Mouse (Mus musculus): ENCODE results near the gene Itk. TPM values are rescaled to one million over a fixed set of nuclear protein-coding genes. Genes with fewer than 3 reads are reported as not detected.
A peak's percentile ranks its signal among the peaks of the same experiment; 100 is the strongest.

The Itk gene
- polyA plus RNA-seq, 1 experiment = 94.9 TPM

GRCm38 (mm10) chr11:46299901-46300300 is 89.4 kb downstream of the Itk start:
- H3K27ac ChIP-seq (ENCODE audit: insufficient read depth, low read depth, low read length) = no peak overlapping the region
- TF ChIP-seq POLR2A (IDR thresholded peaks at IDR 0.05; ENCODE audit: insufficient read depth, low read depth, low read length) = no peak
- WGBS = 21% methylated on average over 6 of the region's 6 CpGs
- H3K4me3 ChIP-seq (ENCODE audit: insufficient read depth, low read depth, low read length) = no peak overlapping the region
- peaks cover 21% of the 10 kb centered on the region for H3K4me1 ChIP-seq (ENCODE audit: control insufficient read depth, insufficient read depth, low read length)

GRCm38 (mm10) chr11:46298889-46299785 is 90.2 kb downstream of the Itk start:
- no peak overlapping the region for H3K4me3 ChIP-seq (ENCODE audit: insufficient read depth, low read depth, low read length)
- peaks cover 21% of the 10 kb centered on the region for H3K4me1 ChIP-seq (ENCODE audit: control insufficient read depth, insufficient read depth, low read length)
- WGBS = 53% methylated on average over 13 of the region's 13 CpGs
- H3K27ac ChIP-seq (ENCODE audit: insufficient read depth, low read depth, low read length) = no peak overlapping the region
- TF ChIP-seq POLR2A (IDR thresholded peaks at IDR 0.05; ENCODE audit: insufficient read depth, low read depth, low read length) (no peak), CTCF (IDR thresholded peaks at IDR 0.05; ENCODE audit: insufficient read depth, low read depth, low read length) (no peak)

- TF ChIP-seq POLR2A (IDR thresholded peaks at IDR 0.05; ENCODE audit: insufficient read depth, low read depth, low read length) = no peak
- TF ChIP-seq CTCF (IDR thresholded peaks at IDR 0.05; ENCODE audit: insufficient read depth, low read depth, low read length) = no peak
These were observed 94.9 kb downstream of the Itk start for GRCm38 (mm10) chr11:46294390-46294789.

GRCm38 (mm10) chr11:46293491-46293890 is 95.8 kb downstream of the Itk start:
- no peak overlapping the region for H3K4me3 ChIP-seq (ENCODE audit: insufficient read depth, low read depth, low read length)
- peaks cover 7% of the 10 kb centered on the region for H3K4me1 ChIP-seq (ENCODE audit: control insufficient read depth, insufficient read depth, low read length)
- TF ChIP-seq CTCF (IDR thresholded peaks at IDR 0.05; ENCODE audit: insufficient read depth, low read depth, low read length) (no peak), POLR2A (IDR thresholded peaks at IDR 0.05; ENCODE audit: insufficient read depth, low read depth, low read length) (no peak)
- WGBS = 90% methylated on average over 5 of the region's 5 CpGs
- H3K27ac ChIP-seq (ENCODE audit: insufficient read depth, low read depth, low read length) = no peak overlapping the region

More at GRCm38 (mm10) chr11:46294390-46294789, 94.9 kb downstream of the Itk start:
- 76% methylated on average over 11 of the region's 11 CpGs for WGBS
- Histone ChIP-seq H3K27ac (ENCODE audit: insufficient read depth, low read depth, low read length) (no peak overlapping the region), H3K4me1 (ENCODE audit: control insufficient read depth, insufficient read depth, low read length) (peaks cover 12% of the 10 kb centered on the region), H3K4me3 (ENCODE audit: insufficient read depth, low read depth, low read length) (no peak overlapping the region)

GRCm38 (mm10) chr11:46290988-46291405 is 98.3 kb downstream of the Itk start:
- no peak overlapping the region for H3K27ac ChIP-seq (ENCODE audit: insufficient read depth, low read depth, low read length)
- TF ChIP-seq CTCF (IDR thresholded peaks at IDR 0.05; ENCODE audit: insufficient read depth, low read depth, low read length) (0 out of 2 replicates have a peak, but pooled peaks have one; percentile 6), POLR2A (IDR thresholded peaks at IDR 0.05; ENCODE audit: insufficient read depth, low read depth, low read length) (no peak)
- 31% methylated on average over 10 of the region's 10 CpGs for WGBS
- peaks cover 9% of the 10 kb centered on the region for H3K4me1 ChIP-seq (ENCODE audit: control insufficient read depth, insufficient read depth, low read length)
- no peak overlapping the region for H3K4me3 ChIP-seq (ENCODE audit: insufficient read depth, low read depth, low read length)

- no peak overlapping the region for H3K4me3 ChIP-seq (ENCODE audit: insufficient read depth, low read depth, low read length)
- TF ChIP-seq POLR2A (IDR thresholded peaks at IDR 0.05; ENCODE audit: insufficient read depth, low read depth, low read length) = no peak
- TF ChIP-seq CTCF (IDR thresholded peaks at IDR 0.05; ENCODE audit: insufficient read depth, low read depth, low read length) = no peak
- WGBS = 86% methylated on average over 9 of the region's 9 CpGs
- no peak overlapping the region for H3K27ac ChIP-seq (ENCODE audit: insufficient read depth, low read depth, low read length)
- peaks cover 9% of the 10 kb centered on the region for H3K4me1 ChIP-seq (ENCODE audit: control insufficient read depth, insufficient read depth, low read length)
These were observed 99.8 kb downstream of the Itk start for GRCm38 (mm10) chr11:46289561-46289960.

- H3K4me3 ChIP-seq (ENCODE audit: insufficient read depth, low read depth, low read length) = no peak overlapping the region
- peaks cover 7% of the 10 kb centered on the region; the same call in 1 of the 2 replicates for H3K4me1 ChIP-seq (ENCODE audit: control insufficient read depth, insufficient read depth, low read length)
- WGBS = 52% methylated on average over 4 of the region's 4 CpGs
- no peak overlapping the region for H3K27ac ChIP-seq (ENCODE audit: insufficient read depth, low read depth, low read length)
- no peak for TF ChIP-seq CTCF (IDR thresholded peaks at IDR 0.05; ENCODE audit: insufficient read depth, low read depth, low read length)
- no peak for TF ChIP-seq POLR2A (IDR thresholded peaks at IDR 0.05; ENCODE audit: insufficient read depth, low read depth, low read length)
These were observed 100.3 kb downstream of the Itk start for GRCm38 (mm10) chr11:46289022-46289421.

- 62% methylated on average over 5 of the region's 5 CpGs for WGBS
- H3K27ac ChIP-seq (ENCODE audit: insufficient read depth, low read depth, low read length) = no peak overlapping the region
- TF ChIP-seq POLR2A (IDR thresholded peaks at IDR 0.05; ENCODE audit: insufficient read depth, low read depth, low read length) (no peak), CTCF (IDR thresholded peaks at IDR 0.05; ENCODE audit: insufficient read depth, low read depth, low read length) (no peak)
- H3K4me1 ChIP-seq (ENCODE audit: control insufficient read depth, insufficient read depth, low read length) = peaks cover 7% of the 10 kb centered on the region; the same call in 1 of the 2 replicates
- H3K4me3 ChIP-seq (ENCODE audit: insufficient read depth, low read depth, low read length) = no peak overlapping the region
These were observed 101.2 kb downstream of the Itk start for GRCm38 (mm10) chr11:46288091-46288490.

- 25% methylated on average over 6 of the region's 6 CpGs for WGBS
- no peak for TF ChIP-seq POLR2A (IDR thresholded peaks at IDR 0.05; ENCODE audit: insufficient read depth, low read depth, low read length)
- no peak for TF ChIP-seq CTCF (IDR thresholded peaks at IDR 0.05; ENCODE audit: insufficient read depth, low read depth, low read length)
- H3K27ac ChIP-seq (ENCODE audit: insufficient read depth, low read depth, low read length) = no peak overlapping the region
- no peak overlapping the region for H3K4me3 ChIP-seq (ENCODE audit: insufficient read depth, low read depth, low read length)
- H3K4me1 ChIP-seq (ENCODE audit: control insufficient read depth, insufficient read depth, low read length) = peaks cover 7% of the 10 kb centered on the region; the same call in 1 of the 2 replicates
These were observed 102.5 kb downstream of the Itk start for GRCm38 (mm10) chr11:46286803-46287202.

Measured in olfactory bulb, adult 2 months (tissue).